Mouse (Mus musculus) neural tube, embryonic 14.5 days (tissue): ENCODE data around the gene Stat6. TPM values are rescaled to one million over a fixed set of nuclear protein-coding genes. Genes with fewer than 3 reads are reported as not detected.

Experiments
- ATAC-seq: fragments of 200-750 bp; cut with Nextera tagmentation; 2 replicates; pipeline ENCODE4 v1.8.0; 2017; ENCODE audit warnings: low read depth, mild to moderate bottlenecking, moderate TSS enrichment, moderate library complexity
- H3K27ac ChIP-seq: fragments of 300-500 bp; sonication (generic); 2 replicates; pipeline ENCODE4 v1.5.1; 2014; ENCODE audit warnings: low read depth, mild to moderate bottlenecking, control low read depth, low read length, moderate library complexity, mixed read lengths
- H3K27me3 ChIP-seq: fragments of 300-500 bp; sonication (generic); 2 replicates; pipeline ENCODE4 v1.6.1; 2014; ENCODE audit warnings: low read length; ENCODE audit not compliant: control insufficient read depth, insufficient read depth
- H3K36me3 ChIP-seq: fragments of 300-500 bp; sonication (generic); 2 replicates; pipeline ENCODE4 v1.6.1; 2014; ENCODE audit warnings: low read length, mixed read lengths; ENCODE audit not compliant: control insufficient read depth, insufficient read depth
- H3K4me1 ChIP-seq: fragments of 300-500 bp; sonication (generic); 2 replicates; pipeline ENCODE4 v1.6.1; 2014; ENCODE audit warnings: low read length; ENCODE audit not compliant: control insufficient read depth, insufficient read depth
- H3K4me2 ChIP-seq: fragments of 300-500 bp; sonication (generic); 2 replicates; pipeline ENCODE4 v1.6.1; 2014; ENCODE audit warnings: mild to moderate bottlenecking, low read depth, low read length, control low read depth
- H3K4me3 ChIP-seq: fragments of 300-500 bp; sonication (generic); 2 replicates; pipeline ENCODE4 v1.5.1; 2014; ENCODE audit warnings: low read depth, low read length, control low read depth, mixed read lengths
- H3K9ac ChIP-seq: fragments of 300-500 bp; sonication (generic); replicated peaks from 2 replicates; pipeline ENCODE4 v1.6.1; 2014; ENCODE audit warnings: low read depth, mild to moderate bottlenecking, control low read depth, low read length, mixed read lengths
- H3K9me3 ChIP-seq: fragments of 300-500 bp; sonication (generic); 2 replicates; pipeline ENCODE4 v1.6.1; 2016; ENCODE audit warnings: low read length; ENCODE audit not compliant: control insufficient read depth
- WGBS: fragments of 180-500 bp; shearing (Covaris S2); extraction: QIAGEN DNeasy Blood & Tissue Kit; methylation state at CpG from one replicate; pipeline ENCODE4 v1.1.7; 2014; 5-methylcytosine and 5-hydroxymethylcytosine counted together
- polyA plus RNA-seq: library from polyadenylated mRNA; unstranded; fragments of >200 nt; fragmentation: Nextera tagmentation; extraction: Ambion mirVana; gene quantifications from 2 replicates; pipeline ENCODE4 v1.2.1, GENCODE M21; 2014

Gene Stat6
- polyA plus RNA-seq, 1 experiment from 2014 or later = 1.8 TPM

DNA sequence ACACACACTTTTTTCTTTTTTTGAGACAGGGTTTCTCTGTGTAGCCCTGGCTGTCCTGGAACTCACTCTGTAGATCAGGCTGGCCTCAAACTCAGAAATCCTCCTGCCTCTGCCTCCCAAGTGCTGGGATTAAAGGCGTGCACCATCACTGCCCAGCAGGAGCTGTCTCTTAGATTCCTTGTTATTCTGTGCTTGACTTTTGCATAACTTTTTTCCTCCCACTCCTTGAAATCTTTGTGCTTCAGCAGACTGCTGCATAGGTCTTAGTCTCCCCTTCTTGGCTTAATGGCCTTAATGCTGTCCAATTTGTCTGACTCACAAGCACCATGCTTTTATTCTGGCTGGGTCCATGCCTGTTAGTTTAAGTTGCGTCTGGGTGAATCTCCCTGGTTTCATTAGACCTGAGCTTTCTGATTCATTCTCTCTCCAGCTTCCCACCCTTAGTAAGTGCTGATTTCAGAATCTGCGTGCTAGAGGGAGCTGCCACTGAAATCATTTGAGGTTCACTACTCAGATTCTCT lies 66.1 kb downstream of the Stat6 start:
- Histone ChIP-seq H3K36me3 (no peaks in the 10 kb centered on the region), H3K27ac (no peak overlapping the region), H3K9ac (no peak overlapping the region), H3K9me3 (no peaks in the 10 kb centered on the region), H3K4me1 (no peaks in the 10 kb centered on the region), H3K27me3 (no peaks in the 10 kb centered on the region), H3K4me3 (no peak overlapping the region), H3K4me2 (no peak overlapping the region)
- WGBS = 89% methylated on average over 3 of the region's 3 CpGs
- no peak for ATAC-seq

DNA sequence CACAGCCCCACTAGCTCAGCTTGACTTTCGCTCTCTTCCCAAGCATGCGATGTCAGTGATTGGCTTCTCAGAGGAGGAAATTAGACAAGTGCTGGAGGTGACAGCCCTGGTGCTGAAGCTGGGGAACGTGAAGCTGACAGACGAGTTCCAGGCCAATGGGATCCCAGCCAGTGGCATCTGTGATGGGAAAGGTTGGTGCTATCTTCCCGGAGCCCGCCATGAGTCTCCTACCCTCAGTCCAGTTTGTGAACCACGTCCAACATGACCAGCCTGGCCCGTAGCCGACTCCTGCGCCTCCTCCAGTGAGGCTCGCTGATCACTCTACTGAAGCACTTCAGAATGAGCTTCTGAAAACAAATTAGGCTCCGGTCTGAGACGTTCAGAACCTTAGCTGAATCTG lies 67.5 kb downstream of the Stat6 start:
- Histone ChIP-seq H3K9me3 (no peaks in the 10 kb centered on the region), H3K4me1 (no peaks in the 10 kb centered on the region), H3K4me2 (no peak overlapping the region), H3K4me3 (no peak overlapping the region), H3K27ac (no peak overlapping the region), H3K9ac (no peak overlapping the region), H3K27me3 (no peaks in the 10 kb centered on the region), H3K36me3 (no peaks in the 10 kb centered on the region)
- no peak for ATAC-seq
- WGBS = 88% methylated on average over 13 of the region's 13 CpGs

Other genes with a start within 250 kb of the Stat6 start
- gene Stac3, start 141.3 kb upstream of the Stat6 start, polyA plus RNA-seq = 0.31 TPM in 1 of 2 replicates, not detected in the other
- 9.7 and 13.5 TPM in 2 replicates for gene Ndufa4l2, start 128.0 kb upstream of the Stat6 start, polyA plus RNA-seq
- 44.9 and 46.8 TPM in 2 replicates for gene Shmt2, start 120.5 kb upstream of the Stat6 start, polyA plus RNA-seq
- 80.1 and 80.4 TPM in 2 replicates for gene Nxph4, start 108.4 kb upstream of the Stat6 start, polyA plus RNA-seq
- 110 and 125 TPM in 2 replicates for gene Lrp1, start 21.8 kb upstream of the Stat6 start, polyA plus RNA-seq
- 3.0 and 3.4 TPM in 2 replicates for gene Nemp1, start 23.9 kb downstream of the Stat6 start, polyA plus RNA-seq
- gene Nab2, start 25.6 kb downstream of the Stat6 start, polyA plus RNA-seq = 0.79 and 2.2 TPM in 2 replicates
- 0.28 and 1.1 TPM in 2 replicates for gene Myo1a, start 62.2 kb downstream of the Stat6 start, polyA plus RNA-seq
- 0.32 TPM in 1 of 2 replicates, not detected in the other for gene Tac2, start 81.5 kb downstream of the Stat6 start, polyA plus RNA-seq
- gene Zbtb39, start 96.6 kb downstream of the Stat6 start, polyA plus RNA-seq = 4.8 TPM in 2 replicates
- gene Gpr182, start 108.7 kb downstream of the Stat6 start, polyA plus RNA-seq = 0.13 and 0.33 TPM in 2 replicates
- not detected in 2 replicates for gene Rdh1, start 116.7 kb downstream of the Stat6 start, polyA plus RNA-seq
- 0.25 TPM in 1 of 2 replicates, not detected in the other for gene Rdh16f1, start 116.8 kb downstream of the Stat6 start, polyA plus RNA-seq
- 0.22 TPM in 1 of 2 replicates, not detected in the other for gene Rdh9, start 133.4 kb downstream of the Stat6 start, polyA plus RNA-seq
- gene Rdh16, start 158.2 kb downstream of the Stat6 start, polyA plus RNA-seq = not detected in 2 replicates
- not detected in 2 replicates for gene Rdh19, start 206.9 kb downstream of the Stat6 start, polyA plus RNA-seq
- gene Rdh16f2, start 223.5 kb downstream of the Stat6 start, polyA plus RNA-seq = not detected in 2 replicates
- gene Rdh7, start 245.8 kb downstream of the Stat6 start, polyA plus RNA-seq = not detected in 2 replicates